Mouse (Mus musculus): ENCODE measurements around the gene Galnt2.

The Galnt2 gene

DNA sequence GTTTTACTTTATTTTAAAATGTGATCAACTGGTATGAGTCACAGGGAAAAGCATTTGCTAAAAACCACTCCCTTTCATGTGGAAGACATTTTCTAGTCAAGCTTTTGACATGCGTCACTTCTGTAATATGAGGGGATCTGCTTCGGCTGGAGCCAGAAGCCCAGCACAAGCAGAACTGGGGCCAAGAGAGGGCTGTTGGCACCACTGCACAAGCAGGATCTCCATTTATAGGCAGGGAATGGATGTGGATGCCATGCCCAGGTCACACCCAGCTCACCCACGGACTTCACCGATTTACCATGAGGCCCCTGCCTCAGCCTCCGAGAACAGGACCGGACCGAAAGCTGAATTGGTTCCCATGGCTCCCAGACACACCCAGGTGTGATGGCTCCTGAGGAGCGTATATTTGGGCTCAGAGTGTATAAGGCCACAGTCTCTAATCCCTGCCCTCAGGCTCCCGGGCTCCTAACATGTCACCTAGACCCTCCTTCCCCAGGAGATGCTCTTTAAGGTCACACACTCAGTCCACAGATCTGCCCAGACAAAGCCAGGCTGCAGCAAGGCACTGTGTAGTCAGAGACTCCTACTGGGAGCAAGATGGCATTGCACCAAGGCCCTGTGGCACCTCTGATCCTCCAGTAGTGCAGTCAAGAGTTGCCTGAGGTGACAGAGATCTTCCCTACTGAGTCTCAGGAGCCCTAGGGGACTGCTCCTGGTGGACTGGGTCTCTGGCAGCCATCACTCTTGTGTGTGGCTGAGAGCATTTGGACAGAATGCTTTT, 59.9 kb downstream of the Galnt2 start:
- in situ Hi-C loops (cut with MboI, MseI): no loop called here

GRCm38 (mm10) chr8:124291693-124292092, 60.5 kb downstream of the Galnt2 start:
- in situ Hi-C loops (cut with MboI, MseI): no loop called here

GRCm38 (mm10) chr8:124292965-124293364, 61.8 kb downstream of the Galnt2 start:
- in situ Hi-C loops (cut with MboI, MseI): no loop called here

GRCm38 (mm10) chr8:124294425-124294824, 63.2 kb downstream of the Galnt2 start:
- in situ Hi-C loops (cut with MboI, MseI): no loop called here

DNA sequence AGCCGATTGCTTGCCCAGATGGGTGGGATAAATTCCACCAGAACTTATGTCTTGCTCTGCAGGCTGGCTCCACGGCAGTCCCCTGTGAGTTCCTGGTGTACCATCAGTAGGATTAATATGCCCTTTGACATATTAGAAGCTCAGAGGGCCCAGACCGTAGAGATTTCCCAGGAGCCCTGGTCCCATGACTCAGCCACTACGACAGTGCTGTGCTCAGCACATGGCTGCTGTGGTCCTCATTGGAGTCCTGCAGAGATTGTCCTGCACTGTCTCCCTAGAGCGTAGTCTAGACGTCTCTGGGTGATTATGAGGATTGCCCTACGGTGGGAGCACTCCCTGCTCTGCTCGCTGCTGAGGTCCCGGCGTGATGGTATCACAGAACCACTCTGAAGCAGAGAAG, 63.7 kb downstream of the Galnt2 start:
- in situ Hi-C loops (cut with MboI, MseI): no loop called here

GRCm38 (mm10) chr8:124295357-124295756, 64.2 kb downstream of the Galnt2 start:
- in situ Hi-C loops (cut with MboI, MseI): no loop called here

DNA sequence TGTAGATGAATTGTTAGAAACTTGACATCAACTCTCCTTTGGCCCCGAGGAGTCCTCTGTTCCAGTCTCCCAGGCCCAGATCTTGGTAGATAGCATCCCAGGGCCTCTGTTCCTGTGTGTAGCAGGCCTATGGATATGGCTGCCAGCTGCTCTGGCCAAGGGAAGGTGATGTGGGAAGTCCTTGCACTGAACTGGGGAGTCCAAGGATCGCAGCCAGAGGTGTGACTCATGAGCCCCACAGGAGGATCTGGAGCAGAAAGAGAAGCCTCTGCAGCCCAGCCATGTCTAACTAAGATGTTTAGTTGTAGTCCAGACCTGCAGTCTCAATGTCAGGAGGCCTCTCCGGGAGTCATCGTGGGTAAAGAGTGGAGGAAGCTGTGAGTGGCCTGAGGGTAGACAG, 70.3 kb downstream of the Galnt2 start:
- in situ Hi-C loops (cut with MboI, MseI): no loop called here

DNA sequence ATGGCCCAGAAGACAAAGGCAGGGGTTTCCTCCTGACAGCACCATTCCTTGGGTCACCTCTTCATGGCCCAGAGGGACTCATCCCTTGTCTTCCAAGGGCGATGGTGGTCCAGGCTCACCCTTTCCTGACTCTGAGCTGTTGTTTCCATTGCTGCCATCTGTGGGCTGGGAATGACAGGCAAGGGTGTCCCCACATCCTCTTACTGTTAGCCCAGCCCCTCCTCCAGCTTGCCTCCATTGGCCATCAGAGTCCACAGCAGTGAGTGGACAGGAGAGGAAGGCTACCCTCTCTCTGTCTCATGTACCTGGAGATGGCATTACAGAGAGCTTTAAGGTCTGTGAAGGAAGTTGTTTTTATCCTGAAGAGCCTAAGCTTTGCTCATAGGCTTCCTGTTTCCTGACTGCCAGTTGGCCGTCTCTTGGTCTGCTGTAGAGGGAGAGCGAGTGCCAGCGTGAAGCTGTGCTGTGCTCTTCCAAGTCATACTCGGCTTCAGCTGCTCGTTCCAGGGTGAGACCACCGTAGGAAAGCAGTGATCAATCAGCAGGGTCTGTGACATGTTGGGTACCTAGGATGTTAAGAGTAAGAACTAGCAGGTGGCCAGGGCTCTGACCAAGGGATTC, 70.9 kb downstream of the Galnt2 start:
- in situ Hi-C loops (cut with MboI, MseI): no loop called here

DNA sequence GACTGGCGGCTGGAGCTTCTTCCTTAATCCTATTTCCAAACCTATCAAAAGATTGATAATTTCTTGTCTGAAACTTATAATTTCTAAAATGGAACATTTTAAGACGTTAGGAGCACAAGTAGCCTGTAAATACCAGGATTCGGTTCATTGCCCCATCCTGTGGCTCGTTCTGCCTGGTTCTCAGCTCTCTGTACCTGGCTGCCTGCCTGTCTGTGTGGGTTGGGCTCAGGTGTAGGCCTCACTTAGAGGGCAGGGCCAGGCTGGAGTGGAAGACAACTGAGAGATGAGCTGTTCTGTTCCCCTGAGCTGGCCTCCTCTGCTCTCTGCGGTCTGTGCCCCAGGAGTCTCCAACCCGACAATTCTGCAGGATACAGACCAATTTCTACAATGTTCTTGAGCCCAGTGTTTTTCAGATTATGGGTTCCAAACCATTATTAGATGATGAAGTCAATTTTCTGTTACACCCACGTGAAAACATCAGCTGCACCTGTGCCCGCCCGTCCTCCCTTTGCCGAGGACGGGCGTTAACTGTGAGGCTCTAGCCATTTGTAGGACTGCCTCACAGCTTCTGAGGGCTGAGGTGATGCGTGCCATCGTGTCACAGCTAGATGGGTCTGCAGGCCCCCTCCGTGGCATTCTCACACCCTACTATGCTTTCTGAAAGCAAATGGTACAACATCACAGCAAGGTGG, 72.2 kb downstream of the Galnt2 start:
- in situ Hi-C loops (cut with MboI, MseI): no loop called here

- in situ Hi-C loops (cut with MboI, MseI): no loop called here
These were observed 73.0 kb downstream of the Galnt2 start for GRCm38 (mm10) chr8:124304141-124304540.

- in situ Hi-C loops (cut with MboI, MseI): no loop called here
These were observed 75.4 kb downstream of the Galnt2 start for GRCm38 (mm10) chr8:124306574-124306973.

DNA sequence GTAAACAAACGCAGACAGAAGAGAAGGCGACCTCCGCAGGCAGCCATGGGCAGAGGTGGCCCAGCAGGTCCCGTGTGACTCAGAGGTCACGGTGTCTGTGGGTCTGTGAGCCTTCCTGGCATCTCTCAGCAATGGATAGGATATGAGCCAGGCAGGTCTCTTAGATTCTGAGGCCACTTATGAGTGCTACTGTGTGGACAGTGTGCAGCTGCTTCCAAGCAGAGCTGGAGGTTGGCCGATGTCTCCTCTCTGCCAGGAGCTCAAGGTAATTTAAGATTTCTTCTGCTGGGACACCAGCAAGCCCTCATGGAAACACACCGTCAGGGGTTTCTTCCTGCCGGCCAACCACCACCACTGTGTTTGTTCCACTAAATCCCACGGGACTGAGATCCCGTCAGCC, 76.5 kb downstream of the Galnt2 start:
- in situ Hi-C loops (cut with MboI, MseI): no loop called here

GRCm38 (mm10) chr8:124310509-124310908, 79.3 kb downstream of the Galnt2 start:
- in situ Hi-C loops (cut with MboI, MseI): no loop called here

DNA sequence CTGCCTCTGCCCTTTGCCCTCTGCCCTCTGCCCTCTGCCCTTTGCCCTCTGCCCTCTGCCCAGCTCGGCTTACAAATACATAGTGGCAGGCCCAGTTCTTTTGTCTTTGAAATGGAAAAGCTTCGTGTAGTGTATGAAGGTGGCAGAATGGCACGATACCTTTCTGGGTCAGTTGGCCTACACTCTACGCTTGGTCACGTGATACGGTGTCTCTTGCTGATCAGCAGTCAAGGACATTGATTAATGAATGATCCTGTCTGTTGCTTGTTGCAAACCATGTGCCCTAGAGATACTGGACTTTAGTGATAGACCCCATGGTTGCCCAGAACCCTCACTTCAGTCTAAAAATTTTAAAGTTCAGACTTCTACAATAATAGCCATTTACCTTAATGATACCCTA, 79.9 kb downstream of the Galnt2 start:
- in situ Hi-C loops (cut with MboI, MseI): no loop called here

DNA sequence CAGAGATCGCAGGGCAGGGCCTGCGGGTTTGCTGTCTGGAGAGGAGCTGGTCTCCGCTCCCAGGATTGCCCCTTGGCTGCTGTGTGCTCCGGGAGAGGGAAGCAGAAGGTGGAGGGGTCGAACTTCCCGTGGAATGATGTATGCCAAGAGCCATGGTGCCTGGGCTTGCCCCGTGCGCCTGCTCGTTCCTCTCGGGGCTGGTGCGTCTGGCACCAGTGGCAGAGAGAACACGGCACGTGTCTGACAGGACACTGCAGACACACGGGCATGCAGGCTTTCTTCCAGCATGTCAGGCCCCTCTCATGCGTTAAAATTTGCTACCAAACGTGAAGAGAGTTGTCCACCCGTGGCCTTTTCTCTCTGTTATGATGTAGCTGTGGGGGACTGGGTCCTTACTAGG, 80.5 kb downstream of the Galnt2 start:
- in situ Hi-C loops (cut with MboI, MseI): no loop called here

DNA sequence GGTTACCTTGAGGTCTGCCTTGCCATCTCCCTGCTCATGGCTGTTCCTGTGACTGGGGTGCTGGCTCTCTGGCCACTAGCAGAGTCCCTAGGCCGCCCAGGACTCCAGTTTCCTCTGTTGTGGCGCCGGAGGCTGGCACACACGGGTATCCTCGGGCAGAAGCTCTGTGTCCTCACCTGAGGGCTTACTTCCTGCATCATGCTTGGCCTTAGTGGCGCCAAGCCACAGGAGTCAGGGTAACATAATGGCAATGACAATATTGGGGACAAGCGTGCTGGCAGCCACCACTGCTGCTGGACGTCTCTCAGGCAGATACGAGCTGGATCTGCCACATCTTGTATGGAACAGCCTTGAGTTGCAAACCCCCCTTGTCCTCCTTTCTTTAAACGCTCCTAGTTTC, 81.0 kb downstream of the Galnt2 start:
- in situ Hi-C loops (cut with MboI, MseI): no loop called here

DNA sequence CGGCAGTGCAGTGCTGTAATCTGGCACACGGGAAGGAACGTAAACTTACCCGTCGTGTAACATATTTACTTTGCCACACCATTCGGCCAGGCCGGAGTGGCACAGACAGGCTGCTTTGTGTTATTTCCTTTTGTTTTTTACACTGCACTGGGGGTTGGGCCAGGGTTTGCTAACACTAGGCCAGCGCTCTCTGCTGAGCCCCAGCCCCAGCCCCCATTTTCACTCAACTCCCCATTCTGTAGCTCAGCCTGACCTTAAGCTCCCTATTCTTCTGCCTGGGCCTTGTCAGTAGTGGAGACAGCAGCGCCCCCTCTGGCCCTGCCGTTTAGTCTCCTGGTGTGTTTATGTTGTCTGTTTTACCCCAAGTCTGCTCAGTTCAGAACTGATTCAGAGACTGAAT, 83.6 kb downstream of the Galnt2 start:
- in situ Hi-C loops (cut with MboI, MseI): no loop called here

- in situ Hi-C loops (cut with MboI, MseI): no loop called here
These were observed 85.4 kb downstream of the Galnt2 start for GRCm38 (mm10) chr8:124316466-124317136.

GRCm38 (mm10) chr8:124317191-124317682, 86.0 kb downstream of the Galnt2 start:
- in situ Hi-C loops (cut with MboI, MseI): no loop called here

DNA sequence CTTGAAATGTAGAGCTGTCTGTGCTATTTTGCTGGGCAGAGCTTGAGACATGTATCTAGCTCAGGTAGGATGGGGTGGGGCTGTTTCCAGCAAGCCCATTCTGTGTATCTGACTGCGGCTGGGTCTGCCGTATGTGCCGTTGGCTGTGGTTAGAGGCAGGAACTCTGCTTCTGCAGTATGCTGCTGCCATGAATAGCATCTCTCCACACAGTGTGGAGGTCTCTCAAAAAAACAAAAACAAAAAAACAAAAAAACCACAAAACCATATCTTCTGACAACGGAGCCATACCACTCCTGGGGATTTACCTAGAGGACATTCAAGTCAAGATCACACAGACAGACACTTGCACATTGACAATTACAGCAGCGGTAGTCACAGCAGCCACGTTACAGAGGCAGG, 86.6 kb downstream of the Galnt2 start:
- in situ Hi-C loops (cut with MboI, MseI): no loop called here

- in situ Hi-C loops (cut with MboI, MseI): no loop called here
These were observed 87.6 kb downstream of the Galnt2 start for GRCm38 (mm10) chr8:124318612-124319315.

DNA sequence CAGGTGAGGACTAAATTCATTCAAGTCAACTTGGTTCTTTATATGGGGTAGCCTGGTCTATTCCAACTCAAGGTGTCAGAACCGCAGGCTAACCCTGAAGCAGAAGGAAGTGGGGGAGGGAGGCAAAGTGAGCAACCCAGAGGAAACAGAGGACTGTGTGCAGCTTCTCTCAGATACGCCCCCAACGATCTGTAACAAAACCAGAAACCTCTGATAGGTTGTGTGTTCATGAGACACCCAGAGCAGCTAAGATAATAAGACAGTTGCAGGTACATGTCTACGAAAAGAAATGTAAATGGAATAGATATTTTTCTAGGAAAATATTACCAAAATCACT, 88.1 kb downstream of the Galnt2 start:
- in situ Hi-C loops (cut with MboI, MseI): no loop called here

Measured in regulatory T cell (primary cell).